In genomic region chr9:32710987-32711652, GRCm38 (mm10) we compare ENCODE assay signal across 12 mouse cellular contexts.
DNase-seq lines count a peak whose midpoint lies in the region; ATAC-seq and TF ChIP-seq lines count a peak whose summit lies in the region.
"Had no signal": no experiment of that assay in that cellular context is flagged by ENCODE, and none has a peak within 500 bp of the region (broad histone marks: within the 10 kb centered on the region; RNA-seq: fewer than 3 reads in every experiment).

No protein-coding gene starts in this region.

- no peak for TF ChIP-seq CTCF in liver, postnatal 0 days (IDR thresholded peaks at IDR 0.05; ENCODE audit: low read depth)
- TF ChIP-seq CTCF in bone marrow, adult 2 months (IDR thresholded peaks at IDR 0.05; ENCODE audit: control insufficient read depth, insufficient read depth, low read length): no peak

- peaks cover 46% of the 10 kb centered on the region for H3K4me1 ChIP-seq in liver, postnatal 0 days (ENCODE audit: insufficient read depth)
- H3K4me1 ChIP-seq in liver, embryonic 12.5 days: peaks cover 27% of the 10 kb centered on the region
- H3K4me1 ChIP-seq in bone marrow, adult 2 months (ENCODE audit: control insufficient read depth, insufficient read depth, low read length): peaks cover 7% of the 10 kb centered on the region
- H3K4me1 ChIP-seq in limb, embryonic 14.5 days (ENCODE audit: control insufficient read depth, insufficient read depth, low read length): peaks cover 70% of the 10 kb centered on the region

- H3K27ac ChIP-seq in liver, postnatal 0 days (ENCODE audit: low read depth): peak overlapping the region; percentile 5; the same call in 1 of the 2 replicates
- no peak overlapping the region for H3K27ac ChIP-seq in liver, embryonic 12.5 days
- H3K27ac ChIP-seq in bone marrow, adult 2 months (ENCODE audit: control insufficient read depth, insufficient read depth, low read depth, low read length, poor library complexity): peak overlapping the region; percentile 30; the same call in 1 of the 2 replicates
- H3K27ac ChIP-seq in limb, embryonic 14.5 days (replicated peaks; ENCODE audit: low read depth, low read length): no peak overlapping the region
- H3K27ac ChIP-seq: hindbrain, postnatal 0 days had no signal

- TF ChIP-seq EP300 in liver, postnatal 0 days (IDR thresholded peaks at IDR 0.05; ENCODE audit: low read depth): no peak

- no peak for ATAC-seq in CD4-positive, CD25-positive, alpha-beta regulatory T cell, adult 4 months
- no peak for ATAC-seq in liver, postnatal 0 days
- ATAC-seq in liver, embryonic 12.5 days: no peak
- ATAC-seq in limb, embryonic 14.5 days (ENCODE audit: low FRiP score, low read depth): 0 out of 2 replicates have a peak, but pooled peaks have one; percentile 36
- ATAC-seq: hindbrain, postnatal 0 days had no signal

- H3K36me3 ChIP-seq in liver, postnatal 0 days (replicated peaks; ENCODE audit: insufficient read depth, low read length): no peaks in the 10 kb centered on the region; the same call in none of the 2 replicates
- no peaks in the 10 kb centered on the region for H3K36me3 ChIP-seq in liver, embryonic 12.5 days
- H3K36me3 ChIP-seq in limb, embryonic 14.5 days (ENCODE audit: control insufficient read depth, insufficient read depth, low read length): 0 out of 2 replicates have a peak, but pooled peaks cover 1% of the 10 kb centered on the region

- no peaks in the 10 kb centered on the region for H3K27me3 ChIP-seq in liver, postnatal 0 days (ENCODE audit: insufficient read depth, low read length)
- peaks cover 5% of the 10 kb centered on the region; the same call in 1 of the 2 replicates for H3K27me3 ChIP-seq in liver, embryonic 12.5 days (replicated peaks)
- no peaks in the 10 kb centered on the region for H3K27me3 ChIP-seq in limb, embryonic 14.5 days (ENCODE audit: control insufficient read depth, insufficient read depth, low read length)

- TF ChIP-seq POLR2A in bone marrow, adult 2 months (IDR thresholded peaks at IDR 0.05; ENCODE audit: borderline replicate concordance, control insufficient read depth, low read depth, low read length): no peak
- no peak for TF ChIP-seq POLR2A in limb, embryonic 14.5 days (IDR thresholded peaks at IDR 0.05; ENCODE audit: borderline replicate concordance, extremely low read depth, insufficient read depth, insufficient read length)

- H3K9me3 ChIP-seq in liver, postnatal 0 days (ENCODE audit: low read length): no peaks in the 10 kb centered on the region
- no peaks in the 10 kb centered on the region for H3K9me3 ChIP-seq in liver, embryonic 12.5 days (replicated peaks)
- H3K9me3 ChIP-seq in limb, embryonic 14.5 days (ENCODE audit: control insufficient read depth, low read length): no peaks in the 10 kb centered on the region

- peak; percentile 33 for DNase-seq in CD4-positive, CD25-positive, alpha-beta regulatory T cell, adult 2 months (ENCODE audit: low read depth, low spot score)
- DNase-seq in liver, postnatal 0 days: no peak
- peak; percentile 49 for DNase-seq in limb, embryonic 14.5 days (ENCODE audit: low spot score)
- DNase-seq in right cerebral cortex, postnatal 14 days: no peak
- no peak for DNase-seq in ovary, postnatal 14 days (ENCODE audit: low spot score)
- DNase-seq: layer of hippocampus, postnatal 36 days; lung, postnatal 14 days; right cerebral cortex, adult 18-20 months had no signal

- no peak overlapping the region for H3K4me3 ChIP-seq in liver, postnatal 0 days (ENCODE audit: low read depth, low read length)
- no peak overlapping the region for H3K4me3 ChIP-seq in liver, embryonic 12.5 days
- no peak overlapping the region for H3K4me3 ChIP-seq in bone marrow, adult 2 months (replicated peaks; ENCODE audit: control insufficient read depth, low read depth, low read length)
- no peak overlapping the region for H3K4me3 ChIP-seq in limb, embryonic 14.5 days (replicated peaks; ENCODE audit: low read length)

- H3K9ac ChIP-seq in liver, postnatal 0 days (replicated peaks): no peak overlapping the region; the same call in 1 of the 2 replicates
- no peak overlapping the region for H3K9ac ChIP-seq in liver, embryonic 12.5 days
- H3K9ac ChIP-seq in limb, embryonic 14.5 days (ENCODE audit: low read depth, low read length, severe bottlenecking): no peak overlapping the region

- 66% methylated on average over 12 of the region's 12 CpGs for WGBS in liver, postnatal 0 days (ENCODE audit: insufficient replicate concordance)
- WGBS in liver, embryonic 12.5 days (ENCODE audit: insufficient replicate concordance): 66% methylated on average over 12 of the region's 12 CpGs
- 80% methylated on average over 12 of the region's 12 CpGs for WGBS in bone marrow, adult 2 months
- WGBS in limb, embryonic 14.5 days: 33% methylated on average over 12 of the region's 12 CpGs

- no peak overlapping the region for H3K4me2 ChIP-seq in liver, postnatal 0 days (ENCODE audit: low read depth, low read length)
- H3K4me2 ChIP-seq in liver, embryonic 12.5 days: no peak overlapping the region
- peak overlapping the region; percentile 15; the same call in 1 of the 2 replicates for H3K4me2 ChIP-seq in limb, embryonic 14.5 days (replicated peaks; ENCODE audit: low read depth, low read length, severe bottlenecking)

Comparison
In these comparisons a context has a peak if more than half of its experiments do, and no peak if none do; other contexts are left out.
1. H3K27ac ChIP-seq: peak in liver, postnatal 0 days (single experiment) and bone marrow, adult 2 months (single experiment); none in liver, embryonic 12.5 days (single experiment) and limb, embryonic 14.5 days (single experiment).
2. DNase-seq: peak in CD4-positive, CD25-positive, alpha-beta regulatory T cell, adult 2 months (single experiment) and limb, embryonic 14.5 days (single experiment); none in liver, postnatal 0 days (single experiment), right cerebral cortex, postnatal 14 days (single experiment) and ovary, postnatal 14 days (single experiment).